Mouse (Mus musculus) cerebellum, adult 18-20 months (tissue): ENCODE results near the gene F830045P16Rik.
A peak's percentile ranks its signal among the peaks of the same experiment; 100 is the strongest.
"Not testable (repeated sequence)": the region's sequence is repeated elsewhere in the genome, so short reads cannot be mapped to it uniquely, and the experiment has no call there.

Experiments used
- DNase-seq, 2 experiments: peaks; one replicate each; pipeline ENCODE4 v3.0.0; 2021

The F830045P16Rik gene

GRCm38 (mm10) chr2:129471905-129472304, 64.5 kb downstream of the F830045P16Rik start:
- peak; percentile 22 to 29 for DNase-seq

GRCm38 (mm10) chr2:129470839-129471238, 65.6 kb downstream of the F830045P16Rik start:
- DNase-seq = no peak

- DNase-seq = not testable (repeated sequence)
These were observed 97.6 kb downstream of the F830045P16Rik start for GRCm38 (mm10) chr2:129438772-129439171.

- no peak for DNase-seq
These were observed 101.2 kb downstream of the F830045P16Rik start for GRCm38 (mm10) chr2:129435154-129435553.

- DNase-seq = no peak
These were observed 112.7 kb downstream of the F830045P16Rik start for GRCm38 (mm10) chr2:129423741-129424140.

GRCm38 (mm10) chr2:129420897-129421561, 115.4 kb downstream of the F830045P16Rik start:
- DNase-seq = peak; percentile 30 to 56

- DNase-seq = no peak
These were observed 117.0 kb downstream of the F830045P16Rik start for GRCm38 (mm10) chr2:129419361-129419880.

- no peak for DNase-seq
These were observed 121.8 kb downstream of the F830045P16Rik start for GRCm38 (mm10) chr2:129414593-129414992.

GRCm38 (mm10) chr2:129413488-129413887, 122.9 kb downstream of the F830045P16Rik start:
- peak in 1 of 2 experiments; percentile 20 for DNase-seq

GRCm38 (mm10) chr2:129411651-129412050, 124.8 kb downstream of the F830045P16Rik start:
- DNase-seq = no peak

GRCm38 (mm10) chr2:129410344-129410743, 126.1 kb downstream of the F830045P16Rik start:
- no peak for DNase-seq

- DNase-seq = peak; percentile 59 to 68
These were observed 127.9 kb downstream of the F830045P16Rik start for GRCm38 (mm10) chr2:129408476-129408875.
